Mouse (Mus musculus) spleen, adult 2 months (tissue): ENCODE results near the gene Gfod2. TPM values are rescaled to one million over a fixed set of nuclear protein-coding genes. Genes with fewer than 3 reads are reported as not detected.
A peak's percentile ranks its signal among the peaks of the same experiment; 100 is the strongest.

Experiments
- DNase-seq, 2 experiments: peaks; one replicate each; pipeline versions ENCODE4 v3.0.0 to v3.0.0-alpha.2; 2012 to 2021; ENCODE audit warnings: low spot score in 2 of 2, low read depth in 1 of 2
- H3K27ac ChIP-seq: fragments of 200-500 bp; 2 replicates; pipeline ENCODE4 v1.5.1; 2012; ENCODE audit warnings: low read length, inconsistent platforms; ENCODE audit not compliant: insufficient read depth
- H3K27me3 ChIP-seq: fragments of 200-500 bp; 2 replicates; pipeline ENCODE4 v1.6.1; 2012; ENCODE audit warnings: mild to moderate bottlenecking, moderate library complexity, low read length, inconsistent platforms; ENCODE audit not compliant: control insufficient read depth, insufficient read depth
- H3K36me3 ChIP-seq: fragments of 200-500 bp; 2 replicates; pipeline ENCODE4 v1.6.1; 2012; ENCODE audit warnings: mild to moderate bottlenecking, low read length, inconsistent platforms; ENCODE audit not compliant: control insufficient read depth, insufficient read depth
- H3K4me1 ChIP-seq: fragments of 200-500 bp; 2 replicates; pipeline ENCODE4 v1.6.1; 2011; ENCODE audit warnings: inconsistent platforms; ENCODE audit not compliant: control insufficient read depth, insufficient read depth, insufficient read length
- H3K4me3 ChIP-seq: fragments of 200-500 bp; 2 replicates; pipeline ENCODE4 v1.5.1; 2011; ENCODE audit warnings: mild to moderate bottlenecking, inconsistent platforms; ENCODE audit not compliant: insufficient read depth, insufficient read length; ENCODE audit errors: extremely low read depth
- CTCF ChIP-seq: fragments of 200-500 bp; IDR thresholded peaks from 2 replicates; pipeline ENCODE4 v1.5.1; 2011; ENCODE audit warnings: mild to moderate bottlenecking, inconsistent platforms; ENCODE audit not compliant: insufficient read depth, insufficient read length, insufficient replicate concordance; ENCODE audit errors: extremely low read depth
- POLR2A ChIP-seq: fragments of 200-500 bp; IDR thresholded peaks from 2 replicates; pipeline ENCODE4 v1.6.1; 2011; ENCODE audit warnings: low read depth, low read length, inconsistent platforms
- WGBS: fragments of 180-500 bp; shearing (Covaris S2); methylation state at CpG from one replicate; pipeline ENCODE4 v1.1.7; 2018; 5-methylcytosine and 5-hydroxymethylcytosine counted together
- polyA plus RNA-seq: library from polyadenylated mRNA; depleted of rRNA; stranded (reverse); fragments of >200 nt; gene quantifications from 2 replicates; pipeline ENCODE4 v1.2.3, GENCODE M21; 2012; rRNA removed

The Gfod2 gene
- polyA plus RNA-seq, 1 experiment, result 2.4 TPM

GRCm38 (mm10) chr8:105685325-105685724, 73.1 kb downstream of the Gfod2 start:
- WGBS, result 47% methylated on average over 7 of the region's 7 CpGs
- Histone ChIP-seq H3K36me3 (peaks cover 19% of the 10 kb centered on the region), H3K4me3 (peak overlapping the region; percentile 63; the same call in 1 of the 2 replicates), H3K27me3 (no peaks in the 10 kb centered on the region), H3K4me1 (no peaks in the 10 kb centered on the region; the same call in 1 of the 2 replicates), H3K27ac (peak overlapping the region; percentile 93)
- DNase-seq, result no peak
- TF ChIP-seq CTCF (no peak), POLR2A (no peak)

GRCm38 (mm10) chr8:105677891-105678290, 80.6 kb downstream of the Gfod2 start:
- H3K27ac ChIP-seq, result no peak overlapping the region
- peaks cover 48% of the 10 kb centered on the region for H3K36me3 ChIP-seq
- no peak overlapping the region for H3K4me3 ChIP-seq
- H3K4me1 ChIP-seq, result no peaks in the 10 kb centered on the region
- DNase-seq, result no peak
- 97% methylated on average over 1 of the region's 1 CpGs for WGBS
- H3K27me3 ChIP-seq, result no peaks in the 10 kb centered on the region
- no peak for TF ChIP-seq POLR2A

Other genes with a start within 250 kb of the Gfod2 start
- gene Hsd11b2, start 239.9 kb downstream of the Gfod2 start, polyA plus RNA-seq, result 0.44 and 0.62 TPM in 2 replicates
- 68.3 and 72.0 TPM in 2 replicates for gene Atp6v0d1, start 192.6 kb downstream of the Gfod2 start, polyA plus RNA-seq
- gene Ripor1, start 153.4 kb downstream of the Gfod2 start, polyA plus RNA-seq, result 25.6 and 26.5 TPM in 2 replicates
- 22.1 and 24.5 TPM in 2 replicates for gene Ctcf, start 122.1 kb downstream of the Gfod2 start, polyA plus RNA-seq
- gene Agrp, start 121.3 kb downstream of the Gfod2 start, polyA plus RNA-seq, result 0.14 TPM in 1 of 2 replicates, not detected in the other
- 62.1 and 72.2 TPM in 2 replicates for gene Carmil2, start 72.4 kb downstream of the Gfod2 start, polyA plus RNA-seq
- gene Acd, start 57.6 kb downstream of the Gfod2 start, polyA plus RNA-seq, result 47.3 and 62.1 TPM in 2 replicates
- gene Pard6a, start 57.5 kb downstream of the Gfod2 start, polyA plus RNA-seq, result 8.7 and 12.1 TPM in 2 replicates
- not detected in 2 replicates for gene 4933405L10Rik, start 51.0 kb downstream of the Gfod2 start, polyA plus RNA-seq
- gene Enkd1, start 50.5 kb downstream of the Gfod2 start, polyA plus RNA-seq, result 4.3 and 6.2 TPM in 2 replicates
- 50.0 and 59.9 TPM in 2 replicates for gene Ranbp10, start 68.7 kb upstream of the Gfod2 start, polyA plus RNA-seq
- gene Tsnaxip1, start 69.1 kb upstream of the Gfod2 start, polyA plus RNA-seq, result 0.07 and 0.14 TPM in 2 replicates
- gene Cenpt, start 94.6 kb upstream of the Gfod2 start, polyA plus RNA-seq, result 14.2 and 16.4 TPM in 2 replicates
- gene Thap11, start 96.5 kb upstream of the Gfod2 start, polyA plus RNA-seq, result 33.7 and 41.2 TPM in 2 replicates
- gene Nutf2, start 101.9 kb upstream of the Gfod2 start, polyA plus RNA-seq, result 13.1 and 14.5 TPM in 2 replicates
- 71.3 and 90.0 TPM in 2 replicates for gene Edc4, start 122.2 kb upstream of the Gfod2 start, polyA plus RNA-seq
- gene Nrn1l, start 134.9 kb upstream of the Gfod2 start, polyA plus RNA-seq, result 3.0 and 3.1 TPM in 2 replicates
- gene Pskh1, start 141.8 kb upstream of the Gfod2 start, polyA plus RNA-seq, result 24.3 and 30.3 TPM in 2 replicates
- gene Ctrl, start 175.2 kb upstream of the Gfod2 start, polyA plus RNA-seq, result 4,893 and 4,931 TPM in 2 replicates
- gene Psmb10, start 179.8 kb upstream of the Gfod2 start, polyA plus RNA-seq, result 228 and 357 TPM in 2 replicates
- 2.7 and 3.1 TPM in 2 replicates for gene Lcat, start 184.7 kb upstream of the Gfod2 start, polyA plus RNA-seq
- gene Slc12a4, start 207.4 kb upstream of the Gfod2 start, polyA plus RNA-seq, result 25.1 and 29.5 TPM in 2 replicates
- 0.20 and 0.48 TPM in 2 replicates for gene Dpep3, start 220.8 kb upstream of the Gfod2 start, polyA plus RNA-seq
- 5.1 and 7.1 TPM in 2 replicates for gene Dus2, start 232.7 kb upstream of the Gfod2 start, polyA plus RNA-seq
- gene Dpep2nb, start 247.3 kb upstream of the Gfod2 start, polyA plus RNA-seq, result not detected in 2 replicates